Mouse (Mus musculus) layer of hippocampus, postnatal 25 days (tissue): ENCODE data around the gene Gm20431. TPM values are rescaled to one million over a fixed set of nuclear protein-coding genes. Genes with fewer than 3 reads are reported as not detected.

Source experiments
- DNase-seq, 2 experiments: peaks; one replicate each; pipeline ENCODE4 v3.0.0; 2022; ENCODE audit warnings: mixed read lengths in 2 of 2, low spot score in 1 of 2; ENCODE audit errors: extremely low spot score in 1 of 2
- total RNA-seq, 2 experiments: library from RNA; stranded (reverse); gene quantifications; 2 replicates each; pipeline ENCODE4 v1.2.3; 2021

The Gm20431 gene
- 10 to 100 TPM; 51.0 to 51.3 TPM for total RNA-seq

DNA sequence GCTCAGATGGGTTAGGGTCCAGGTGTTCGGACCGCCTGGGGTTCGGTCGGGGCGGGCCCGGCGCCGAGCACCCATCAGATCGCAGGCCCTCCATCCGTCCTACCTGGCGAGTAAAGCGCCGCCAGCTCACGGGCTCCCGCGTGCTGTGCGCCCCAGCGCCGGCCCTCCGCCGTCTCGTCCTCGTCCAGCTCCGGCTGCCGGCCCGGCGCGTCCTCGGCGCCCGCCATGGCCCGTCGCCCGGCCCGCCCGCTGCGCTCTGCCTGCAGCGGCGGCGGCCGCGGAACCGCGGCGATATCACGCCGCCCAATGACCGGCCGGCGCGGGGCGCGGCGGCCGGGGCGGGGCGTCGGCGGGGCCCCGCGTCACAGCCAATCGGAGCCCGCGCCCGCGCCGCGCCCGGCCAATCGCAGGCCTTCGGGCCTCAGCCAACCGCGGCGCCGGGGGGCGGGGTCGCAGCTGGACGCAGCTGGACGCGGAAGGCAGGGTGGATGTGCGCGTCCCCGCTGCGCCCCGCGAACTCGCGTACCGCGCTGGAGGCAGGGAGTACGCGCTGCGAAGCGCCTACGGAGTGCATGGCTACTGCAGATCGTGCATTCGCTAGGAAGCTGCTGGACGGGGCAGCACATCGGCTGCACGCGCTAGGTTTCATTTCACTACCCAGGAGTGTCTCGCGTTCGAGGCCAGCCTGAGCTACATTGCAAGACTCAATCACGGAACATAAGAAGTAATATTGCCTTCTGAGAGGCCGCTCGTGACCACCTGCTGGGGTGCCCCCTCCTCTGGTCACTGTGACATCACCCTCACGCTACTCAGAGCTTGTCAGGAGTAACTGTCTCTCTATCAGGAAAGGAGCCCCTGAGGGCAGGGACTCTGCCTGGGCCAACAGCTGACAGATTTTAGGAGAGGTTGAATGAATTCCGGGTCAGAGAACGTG lies at the start of gene Gm20431:
Gene Gm20431 (minus strand): TSS at position 227 of the 934 bp plus-strand sequence.
- DNase-seq, result peak; percentile 89 to 90

DNA sequence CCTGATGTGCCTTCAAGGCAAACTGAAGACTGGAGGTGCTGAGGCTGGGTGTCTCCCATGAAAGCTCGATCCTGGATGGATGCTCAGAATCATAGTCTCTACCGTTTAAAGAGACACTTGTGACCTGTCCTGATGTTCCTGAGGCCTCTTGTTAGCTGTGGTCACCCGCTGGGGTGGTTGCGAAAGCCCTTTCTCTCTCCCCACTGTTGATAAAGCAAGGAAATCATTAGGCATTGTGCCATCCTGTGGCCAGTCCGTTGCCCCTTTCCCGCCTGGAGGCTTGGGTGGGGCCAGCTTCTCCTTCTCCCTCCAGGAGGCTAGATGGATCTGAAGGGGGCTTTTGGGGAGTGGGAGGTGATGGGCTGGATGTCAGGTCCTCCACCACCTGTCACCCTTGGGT lies 49.3 kb upstream of the Gm20431 start:
- no peak for DNase-seq

DNA sequence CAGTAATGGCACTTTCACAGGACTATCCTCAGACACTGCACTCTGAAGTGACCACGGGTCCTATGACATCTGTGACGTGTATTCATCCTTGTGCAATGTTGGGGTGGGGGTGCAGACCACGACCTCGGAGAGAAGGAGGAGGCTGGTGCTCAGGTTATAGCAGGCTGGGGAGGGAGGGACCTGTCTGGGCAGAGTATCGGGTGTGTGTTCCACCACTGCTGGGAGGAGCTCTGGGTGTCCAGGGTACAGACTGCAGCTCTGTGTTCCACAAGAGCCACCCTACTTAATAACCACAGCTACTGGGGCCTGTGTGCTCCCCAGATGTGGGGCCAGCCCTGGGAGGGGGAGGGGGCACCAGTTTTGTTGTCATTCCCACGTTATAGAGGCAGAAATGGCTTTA lies 48.7 kb upstream of the Gm20431 start:
- DNase-seq, result no peak

DNA sequence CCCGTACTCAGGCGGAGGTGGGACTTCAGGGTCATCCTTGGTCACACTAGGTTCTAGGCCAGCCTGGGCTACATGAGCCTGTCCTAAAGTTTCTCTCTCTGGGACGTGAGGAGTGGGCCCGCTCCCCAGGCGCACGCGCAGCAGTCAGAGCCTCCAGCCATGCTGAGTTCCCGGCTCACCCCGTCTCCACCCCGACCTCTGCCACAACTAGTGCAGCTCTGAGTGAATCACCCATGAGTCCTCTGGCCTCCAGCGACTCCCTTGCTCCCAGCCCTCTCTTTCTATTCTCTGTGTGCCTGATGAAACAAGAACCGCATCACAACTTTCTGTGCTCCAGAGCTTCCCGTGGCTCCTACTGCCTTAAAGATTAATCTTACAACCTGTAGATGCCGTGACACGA lies 47.1 kb upstream of the Gm20431 start:
- DNase-seq, result no peak

DNA sequence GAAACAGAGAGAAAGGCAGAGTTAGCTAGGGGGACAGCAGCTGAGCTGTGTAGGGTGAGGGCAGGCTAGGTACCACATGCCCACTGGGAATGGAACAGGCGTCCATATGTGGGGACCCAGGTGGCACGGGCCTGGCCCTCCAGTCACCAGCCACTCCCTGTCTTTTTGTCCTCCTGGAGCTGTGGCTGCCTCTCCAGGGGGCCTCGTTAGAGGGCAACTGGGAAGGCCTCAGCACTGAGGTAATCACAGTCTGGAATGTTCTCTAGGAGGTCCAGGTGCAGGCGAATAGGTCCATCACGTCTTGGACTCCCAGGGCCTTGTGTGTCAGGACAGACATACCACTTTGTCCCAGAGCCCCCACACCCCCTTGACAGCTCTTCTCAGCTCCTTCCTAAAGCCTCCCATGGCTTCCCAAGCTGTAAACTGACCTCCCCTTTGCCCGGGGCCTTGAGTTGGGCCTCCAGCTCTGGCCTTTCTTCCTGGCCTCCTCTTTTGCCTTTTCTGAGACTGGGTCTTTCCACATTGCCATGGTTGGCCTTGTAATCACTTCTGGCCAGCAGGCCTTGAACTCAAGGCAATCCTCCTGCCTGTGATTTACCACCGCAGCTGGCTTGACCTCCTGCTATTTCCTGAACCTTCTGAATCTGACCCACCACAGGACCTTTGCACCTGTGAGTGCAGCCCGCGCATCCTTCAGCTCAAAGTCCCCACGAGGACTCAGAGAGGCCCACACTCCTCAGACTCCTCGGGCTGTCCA lies 45.1 kb upstream of the Gm20431 start:
- no peak for DNase-seq

DNA sequence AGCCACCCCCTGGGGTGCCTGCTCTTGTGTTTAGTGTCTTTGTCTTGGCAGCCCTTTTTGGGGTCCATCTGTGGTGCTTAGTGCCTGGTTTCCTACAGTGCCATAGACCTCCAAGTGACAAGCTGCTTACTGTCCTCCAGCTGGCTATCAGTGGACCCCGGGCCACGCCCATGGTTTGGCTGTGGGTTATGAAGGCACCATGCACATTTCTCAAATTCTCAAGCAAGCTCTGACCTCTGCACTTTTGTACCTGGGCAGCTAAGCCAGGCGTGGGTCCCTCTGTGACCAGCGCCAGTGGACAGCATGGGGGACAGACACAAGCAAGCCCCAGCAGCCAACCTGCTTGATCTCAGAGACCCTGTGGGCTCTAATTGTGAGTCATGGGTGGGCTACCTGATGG lies 43.1 kb upstream of the Gm20431 start:
- DNase-seq, result no peak

DNA sequence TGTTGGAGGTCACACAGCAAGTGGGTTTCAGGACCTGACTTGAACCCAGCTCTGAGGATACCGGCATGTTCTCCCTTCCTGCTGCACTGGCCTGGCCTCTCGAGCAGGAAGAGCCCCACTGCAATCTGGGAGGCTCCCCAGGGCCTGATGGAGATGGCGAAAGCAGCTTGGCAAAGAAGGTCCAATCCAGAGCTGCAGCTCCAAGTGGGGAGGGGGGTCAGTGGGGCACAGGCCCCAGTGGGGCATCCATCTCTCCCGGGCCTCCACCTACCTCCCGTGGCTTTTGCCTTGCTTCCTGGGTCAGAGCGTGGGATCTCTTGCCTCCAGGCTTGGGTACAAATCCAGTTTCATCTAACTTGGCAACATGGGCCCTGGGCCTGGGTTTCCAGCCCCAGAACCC lies 40.8 kb upstream of the Gm20431 start:
- DNase-seq, result no peak

DNA sequence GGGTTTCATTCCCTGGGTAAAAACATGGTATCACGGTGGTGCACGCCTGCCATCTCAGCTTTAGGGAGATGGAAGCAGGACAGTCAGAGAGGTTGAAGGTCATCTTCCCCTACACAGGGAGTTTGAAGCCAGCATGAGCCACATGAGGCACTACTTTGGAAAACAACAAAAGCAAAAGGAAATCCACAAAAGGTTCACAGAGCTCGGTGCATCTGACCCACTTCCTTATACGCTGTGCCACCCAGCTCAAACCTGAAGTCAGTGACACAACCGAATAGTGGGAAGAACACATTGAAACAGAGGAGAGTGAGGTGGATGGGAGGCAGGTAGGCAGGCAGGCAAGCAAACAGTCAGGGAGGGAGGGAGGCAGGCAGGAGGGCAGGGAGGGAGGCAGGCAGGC lies 40.2 kb upstream of the Gm20431 start:
- DNase-seq, result no peak

DNA sequence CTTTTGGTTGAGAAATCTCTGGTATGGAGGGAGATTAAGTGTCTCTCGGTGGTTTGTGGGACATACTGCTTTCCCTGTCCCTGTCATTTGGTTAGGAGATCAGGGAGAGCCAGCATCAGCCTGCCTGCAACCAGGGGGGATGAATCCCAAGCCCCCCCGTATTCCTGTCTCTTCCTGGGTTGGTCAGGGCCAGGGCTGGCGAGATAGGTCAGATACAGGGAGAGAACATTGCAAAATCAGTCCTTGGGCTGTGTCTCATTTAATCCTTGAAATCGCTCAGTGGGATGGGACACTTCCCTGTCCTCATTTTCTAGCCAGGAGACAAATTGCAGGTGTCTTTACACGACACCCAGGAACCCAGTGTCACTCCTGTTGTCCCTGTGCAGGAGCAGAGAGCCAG lies 38.7 kb upstream of the Gm20431 start:
- no peak for DNase-seq

DNA sequence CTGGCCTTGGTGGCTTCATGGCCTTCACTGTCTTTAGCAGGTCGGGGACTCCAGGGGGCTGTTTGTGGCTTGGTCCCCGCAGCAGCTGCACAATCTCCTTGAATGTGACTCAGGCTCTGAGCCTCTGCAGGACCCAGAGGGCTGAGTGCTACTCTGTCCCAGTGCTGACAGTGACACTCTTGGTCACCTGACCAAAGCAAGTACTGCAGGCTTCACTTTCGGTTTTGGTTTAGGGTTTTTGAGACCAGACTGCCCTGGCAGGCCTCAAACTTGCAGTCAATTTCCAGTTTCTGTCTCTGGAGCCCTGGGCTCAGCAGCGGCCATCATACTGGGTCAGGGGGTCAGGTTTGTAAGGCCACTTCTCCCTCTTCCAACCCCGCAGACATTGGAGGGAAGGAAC lies 36.6 kb upstream of the Gm20431 start:
- no peak for DNase-seq

DNA sequence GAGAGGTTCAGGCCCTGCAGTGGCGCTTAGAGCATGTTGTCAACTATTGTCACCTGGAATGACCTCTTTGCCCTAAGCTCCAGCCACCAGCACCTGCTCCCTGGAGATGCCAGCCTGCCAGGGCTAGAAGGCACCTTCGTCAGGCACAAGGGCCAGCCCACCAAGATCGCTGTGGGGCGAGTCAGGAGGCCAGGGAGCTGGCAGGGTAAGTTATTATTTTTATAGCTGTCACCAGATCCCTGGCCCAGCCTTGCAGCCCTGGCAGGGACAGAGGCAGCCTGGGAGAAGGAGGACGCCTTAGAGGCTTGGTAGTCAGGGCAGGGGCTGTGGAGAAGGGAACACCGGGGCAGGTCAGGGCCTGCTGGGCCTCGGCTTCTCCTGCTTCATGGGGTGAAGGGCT lies 34.8 kb upstream of the Gm20431 start:
- DNase-seq, result no peak

DNA sequence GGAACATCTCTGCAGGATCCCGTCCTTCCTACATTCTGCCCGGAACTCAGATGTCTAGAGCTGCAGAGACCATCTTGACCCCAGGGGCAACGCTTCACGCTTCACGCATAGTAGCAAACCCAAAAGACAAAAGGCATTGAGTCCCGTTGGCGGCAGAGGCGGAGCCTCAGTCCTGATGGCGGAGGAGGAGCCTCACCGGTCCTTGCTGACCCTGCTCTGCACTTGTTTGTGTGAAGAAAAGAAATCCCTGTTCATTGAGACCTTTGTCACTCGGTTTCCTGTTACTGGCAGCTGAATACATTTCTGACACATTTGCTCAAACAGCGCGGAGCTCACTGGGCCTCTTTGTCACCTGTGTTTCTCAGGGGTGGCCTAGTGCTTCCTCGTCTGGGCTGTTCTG lies 34.2 kb upstream of the Gm20431 start:
- no peak for DNase-seq

DNA sequence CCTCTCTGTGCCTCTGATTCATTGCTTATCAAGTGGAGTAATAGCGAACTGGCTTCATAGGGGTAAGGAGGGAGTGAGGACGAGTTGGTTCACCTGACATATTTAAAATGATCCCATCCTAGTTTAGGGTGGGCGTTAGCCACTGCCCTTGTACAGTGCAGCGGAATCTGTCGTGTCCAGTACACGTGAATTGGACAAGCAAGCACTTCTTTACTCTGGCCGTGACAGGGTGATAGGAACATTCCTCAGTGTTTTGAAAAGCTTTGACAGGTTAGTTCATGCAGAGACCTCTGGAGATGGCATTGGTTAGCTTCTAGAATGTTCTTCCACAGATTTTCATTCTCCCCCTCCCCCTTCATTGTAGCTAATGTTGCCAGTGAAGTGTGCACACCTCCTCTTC lies 33.7 kb upstream of the Gm20431 start:
- no peak for DNase-seq

DNA sequence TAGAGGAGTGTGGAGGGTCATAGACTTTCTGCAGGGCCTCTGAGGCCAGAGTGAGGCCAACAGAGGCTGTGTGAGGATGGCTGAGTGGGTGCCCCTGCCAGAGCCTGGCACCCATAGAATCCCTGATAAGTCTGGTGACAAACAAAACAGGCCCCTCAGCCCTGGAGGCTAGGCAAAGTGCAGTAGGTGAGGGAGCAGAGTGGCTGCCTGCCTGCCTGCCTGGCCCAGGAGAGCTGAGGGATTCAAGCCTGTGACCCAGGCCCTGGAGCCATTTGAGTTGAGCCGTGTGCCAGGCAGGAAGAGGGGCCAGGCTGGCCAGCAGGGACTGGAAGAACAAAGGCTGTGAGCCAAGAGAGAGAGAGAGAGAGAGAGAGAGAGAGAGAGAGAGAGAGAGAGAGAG lies 32.9 kb upstream of the Gm20431 start:
- DNase-seq, result no peak

DNA sequence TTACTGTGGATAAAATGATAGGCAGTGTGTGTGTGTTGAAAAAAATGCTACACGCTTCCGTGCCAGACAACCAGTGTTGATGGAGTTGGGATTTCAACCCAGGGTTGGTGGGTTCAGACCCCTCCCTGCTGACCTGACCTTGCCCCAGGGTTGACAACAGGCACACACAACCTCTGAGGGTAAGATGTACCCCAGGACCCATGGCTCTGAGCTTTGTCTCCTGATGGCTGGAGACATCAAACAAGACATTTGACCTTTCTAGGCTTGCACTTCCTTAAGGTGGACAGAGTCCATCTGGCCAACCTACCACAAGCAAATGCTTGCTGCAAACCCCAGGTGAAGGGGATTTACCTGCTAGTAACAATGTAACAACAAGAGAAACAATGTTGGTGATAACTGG lies 32.2 kb upstream of the Gm20431 start:
- DNase-seq, result no peak

DNA sequence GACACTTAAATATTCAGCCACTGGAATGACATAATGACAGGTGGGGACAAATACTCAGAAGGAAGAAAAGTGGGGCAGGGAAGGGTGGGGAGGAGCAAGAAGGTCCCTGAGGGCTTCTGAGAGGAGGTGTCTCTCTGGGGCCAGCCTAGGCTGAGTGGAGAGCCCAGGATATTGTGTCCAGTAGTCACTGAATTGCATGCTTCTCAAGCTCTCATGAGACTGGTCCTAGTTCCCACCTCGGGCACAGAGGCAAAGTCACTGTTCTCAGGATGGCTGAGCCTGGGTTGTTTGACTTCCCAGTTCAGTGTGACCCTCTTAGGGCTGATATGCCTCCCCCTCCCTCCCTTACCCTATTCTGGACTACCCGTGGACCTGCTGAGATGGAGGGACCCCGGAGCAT lies 31.5 kb upstream of the Gm20431 start:
- DNase-seq, result no peak

DNA sequence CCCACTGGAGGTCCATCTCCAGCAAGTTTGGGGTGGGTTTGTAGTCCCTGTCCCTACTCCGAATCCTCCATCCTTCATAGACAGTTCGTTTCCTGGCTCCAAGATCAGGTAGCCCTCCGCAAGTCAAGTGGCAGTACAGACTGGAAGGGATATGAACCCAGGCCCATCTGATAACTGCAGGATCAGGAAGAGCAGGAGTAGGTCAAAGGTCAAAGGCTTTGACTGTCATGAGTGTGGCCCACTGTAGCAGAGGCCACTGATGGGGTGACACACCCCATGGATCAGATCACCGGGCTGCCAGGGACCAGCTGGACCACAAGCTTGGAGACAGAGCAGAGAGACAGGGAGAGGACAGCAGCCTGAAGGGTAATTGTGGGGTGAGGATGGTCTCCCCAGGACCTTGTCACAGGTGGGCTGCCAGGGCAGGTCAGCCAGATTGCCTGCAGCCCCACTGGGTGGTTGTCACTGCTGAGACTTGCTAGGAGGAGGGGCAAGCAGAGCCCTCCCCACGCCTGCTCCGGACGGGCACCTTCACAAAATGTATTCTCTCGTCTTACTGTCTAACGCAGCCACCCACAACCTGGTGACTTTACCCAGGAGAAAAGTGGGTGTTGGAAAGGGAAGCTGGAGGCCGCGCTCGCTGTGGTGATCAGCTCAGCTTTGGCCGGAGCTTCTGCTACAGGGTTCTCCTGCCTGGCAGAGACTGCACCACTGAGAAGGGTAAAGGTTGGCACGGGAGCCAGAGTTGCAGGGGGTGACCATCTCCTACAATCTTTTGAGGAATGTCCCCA lies 30.8 kb upstream of the Gm20431 start:
- DNase-seq, result no peak

DNA sequence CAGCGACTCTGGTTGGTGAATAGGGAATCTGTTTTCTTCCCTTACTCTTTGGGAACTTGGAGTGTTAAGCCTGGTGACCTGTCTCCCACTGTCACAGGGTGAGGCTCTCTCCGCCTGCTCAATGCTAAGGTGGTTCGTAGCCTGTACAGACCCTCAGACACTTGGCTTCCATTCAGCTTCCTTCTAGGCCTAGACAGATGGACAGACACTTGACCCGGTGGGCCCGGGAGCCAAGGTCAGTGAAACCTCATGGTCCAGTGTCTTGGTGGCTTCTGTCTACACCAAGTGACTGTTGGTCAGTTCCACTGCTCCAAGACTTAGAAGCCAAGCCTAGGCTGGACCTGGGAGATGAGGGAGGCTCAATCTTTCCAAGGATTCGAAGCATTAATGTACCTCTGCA lies 30.1 kb upstream of the Gm20431 start:
- DNase-seq, result no peak

DNA sequence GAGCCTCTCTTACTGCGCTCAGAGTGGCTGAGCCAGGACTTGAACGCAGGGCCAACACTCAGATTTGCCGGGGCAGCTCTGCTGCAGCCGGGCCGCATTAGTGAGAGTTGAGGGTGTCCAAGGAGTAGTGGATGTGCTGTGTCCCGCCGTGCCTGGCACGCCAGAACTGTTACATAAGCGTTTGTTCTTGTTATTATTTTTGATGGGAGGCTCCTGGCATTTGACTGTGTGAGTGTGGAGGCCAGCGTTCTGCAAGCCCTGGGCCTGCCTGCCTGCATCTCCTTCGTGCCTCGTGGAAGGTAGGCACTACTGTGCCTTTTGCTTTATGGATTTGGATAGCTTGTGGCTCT lies 29.6 kb upstream of the Gm20431 start:
- DNase-seq, result no peak

DNA sequence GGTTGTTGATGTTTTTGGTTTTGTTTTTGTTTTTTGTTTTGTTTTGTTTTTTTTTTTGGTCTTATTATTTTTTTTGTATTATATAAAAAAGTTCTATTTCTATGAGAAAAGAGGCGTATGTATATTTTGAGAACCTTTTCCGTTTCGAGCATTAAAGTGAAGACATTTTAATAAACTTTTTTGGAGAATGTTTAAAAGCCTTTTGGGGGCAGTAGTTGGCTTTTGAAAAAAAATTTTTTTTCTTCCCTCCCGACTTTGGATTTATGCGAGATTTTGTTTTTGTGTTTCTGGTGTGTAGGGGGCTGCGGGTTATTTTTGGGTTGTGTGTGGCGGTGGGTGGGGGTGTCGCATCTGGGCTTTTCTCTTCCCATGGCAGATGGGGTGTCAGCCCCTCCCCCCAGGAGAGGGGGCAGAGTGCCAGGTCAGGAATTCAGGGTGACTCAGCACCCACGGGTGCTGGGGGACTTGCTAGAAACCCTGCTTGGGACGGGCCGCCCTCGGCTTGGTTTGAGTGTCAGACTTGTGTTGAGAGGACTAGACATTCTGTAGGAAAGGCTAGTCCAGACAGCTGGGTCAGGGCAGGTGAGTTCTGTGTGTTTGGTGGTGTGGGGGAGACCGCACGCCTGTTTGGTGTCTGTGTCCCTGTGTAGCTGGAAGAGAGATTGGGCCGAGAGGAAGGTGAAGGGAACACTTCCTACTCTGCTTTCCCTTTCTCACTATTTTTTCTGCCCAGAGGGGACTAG lies 29.1 kb upstream of the Gm20431 start:
- peak; percentile 59 to 68 for DNase-seq
